Mouse (Mus musculus): ENCODE measurements at regions not wholly inside any gene's neighbourhood (a gene's known extent, or its start where the extent isn't known, plus 50 kb on each side); places are given as distances from the start of the nearest gene placed in this dataset.

DNA sequence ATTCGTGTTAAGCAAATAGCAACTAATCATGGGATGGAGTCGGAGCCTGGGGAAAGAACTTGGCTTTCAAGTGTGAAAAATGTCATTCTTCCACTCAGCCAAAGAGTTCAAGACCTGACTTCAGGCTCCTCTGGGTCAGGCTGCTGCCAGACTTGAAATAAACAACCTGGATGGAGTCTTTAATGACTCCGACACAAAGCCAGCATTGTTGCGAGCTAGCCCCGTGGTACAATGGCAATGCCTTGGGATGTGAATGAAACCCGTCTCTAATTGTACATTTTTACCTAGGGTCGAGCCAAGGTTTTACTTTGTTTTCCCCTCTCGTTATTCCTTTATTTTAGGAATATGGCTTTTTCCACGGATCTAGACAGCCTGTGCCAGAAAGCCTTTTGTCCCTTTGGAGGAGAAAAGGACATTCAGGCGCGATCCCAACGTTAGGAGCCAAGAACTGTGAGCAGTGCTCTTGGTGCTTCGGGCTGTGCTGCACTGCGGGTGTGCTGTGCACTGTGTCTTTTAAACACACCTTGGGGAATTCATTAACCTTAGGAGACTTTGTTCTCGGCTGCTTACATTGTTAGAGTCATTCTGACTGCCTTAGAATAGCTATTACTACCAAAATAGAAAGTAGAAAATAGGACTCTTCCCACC lies 398.1 kb downstream of the Cd83 start:
- no peak for TF ChIP-seq CTCF (IDR thresholded peaks at IDR 0.05; ENCODE audit: control insufficient read depth, insufficient read depth, insufficient read length)
- no peak for TF ChIP-seq FOSL1 (IDR thresholded peaks at IDR 0.05; ENCODE audit: insufficient read depth, low read length, poor library complexity, severe bottlenecking)
- TF ChIP-seq MYOD1 (IDR thresholded peaks at IDR 0.05; ENCODE audit: control insufficient read depth, insufficient read length, low read depth): no peak
- no peak for TF ChIP-seq USF1 (IDR thresholded peaks at IDR 0.05; ENCODE audit: low read depth)
- TF ChIP-seq MAX (IDR thresholded peaks at IDR 0.05): no peak

Measured in C2C12 (cell line).